Mouse (Mus musculus): ENCODE results near the gene Epb41l5. TPM values are rescaled to one million over a fixed set of nuclear protein-coding genes. Genes with fewer than 3 reads are reported as not detected.
A peak's percentile ranks its signal among the peaks of the same experiment; 100 is the strongest.

Gene Epb41l5
- total RNA-seq, 2 experiments from 2014 or later, result 6.0 to 8.0 TPM

GRCm38 (mm10) chr1:119509474-119509873 is 139.3 kb downstream of the Epb41l5 start:
- intact Hi-C loops (cut with DNase I), result no loop called here
- no peak for DNase-seq (ENCODE audit: low spot score in 2 of 2)

- intact Hi-C loops (cut with DNase I), result no loop called here
- DNase-seq (ENCODE audit: low spot score in 2 of 2), result no peak
Observed at GRCm38 (mm10) chr1:119508548-119508947, 140.3 kb downstream of the Epb41l5 start.

GRCm38 (mm10) chr1:119505951-119506350 is 142.8 kb downstream of the Epb41l5 start:
- DNase-seq (ENCODE audit: low spot score in 2 of 2), result no peak
- intact Hi-C loops (cut with DNase I), result no loop called here

- intact Hi-C loops (cut with DNase I), result no loop called here
- peak; percentile 97 to 99 for DNase-seq (ENCODE audit: low spot score in 2 of 2)
Observed at GRCm38 (mm10) chr1:119504260-119505062, 144.3 kb downstream of the Epb41l5 start, which contains the start of gene Ralb. Gene Ralb (minus strand): TSS chr1:119504794.

GRCm38 (mm10) chr1:119503808-119504207 is 145.0 kb downstream of the Epb41l5 start:
- peak in 1 of 2 experiments; percentile 15 for DNase-seq (ENCODE audit: low spot score in 2 of 2)

GRCm38 (mm10) chr1:119503181-119503580 is 145.6 kb downstream of the Epb41l5 start:
- intact Hi-C loops (cut with DNase I), result no loop called here
- DNase-seq (ENCODE audit: low spot score in 2 of 2), result no peak

More at GRCm38 (mm10) chr1:119503808-119504207, 145.0 kb downstream of the Epb41l5 start:
- intact Hi-C loops (cut with DNase I), result no loop called here

- DNase-seq (ENCODE audit: low spot score in 2 of 2), result no peak
- intact Hi-C loops (cut with DNase I), result no loop called here
Observed at GRCm38 (mm10) chr1:119502729-119503128, 146.1 kb downstream of the Epb41l5 start.

GRCm38 (mm10) chr1:119501881-119502280 is 146.9 kb downstream of the Epb41l5 start:
- intact Hi-C loops (cut with DNase I), result no loop called here
- DNase-seq (ENCODE audit: low spot score in 2 of 2), result peak in 1 of 2 experiments; percentile 45

GRCm38 (mm10) chr1:119499456-119499855 is 149.3 kb downstream of the Epb41l5 start:
- intact Hi-C loops (cut with DNase I), result no loop called here
- DNase-seq (ENCODE audit: low spot score in 2 of 2), result no peak

GRCm38 (mm10) chr1:119498536-119499231 is 150.1 kb downstream of the Epb41l5 start:
- intact Hi-C loops (cut with DNase I), result no loop called here
- DNase-seq (ENCODE audit: low spot score in 2 of 2), result no peak

- no peak for DNase-seq (ENCODE audit: low spot score in 2 of 2)
- intact Hi-C loops (cut with DNase I), result no loop called here
Observed at GRCm38 (mm10) chr1:119497346-119498004, 151.3 kb downstream of the Epb41l5 start.

GRCm38 (mm10) chr1:119495396-119495775 is 153.4 kb downstream of the Epb41l5 start:
- intact Hi-C loops (cut with DNase I), result no loop called here
- DNase-seq (ENCODE audit: low spot score in 2 of 2), result no peak

Other genes starting within 250 kb of the Epb41l5 start
- 1 to 10 TPM; 4.6 to 5.8 TPM for gene Inhbb, start 226.8 kb downstream of the Epb41l5 start, total RNA-seq (2021)
- 10 to 100 TPM; 22.7 to 24.0 TPM for gene Ralb, start 144.2 kb downstream of the Epb41l5 start, total RNA-seq (2021)
- gene Tmem185b, start 122.8 kb downstream of the Epb41l5 start, total RNA-seq (2021), result 10 to 100 TPM; 13.9 to 18.5 TPM
- gene Ptpn4, start 188.6 kb upstream of the Epb41l5 start, total RNA-seq (2021), result 10 to 100 TPM; 93.7 to 94.6 TPM

All from left cerebral cortex, postnatal 25 days (tissue).